Mouse (Mus musculus): Measurements from ENCODE around the gene Slc6a6.

- TF ChIP-seq POLR2A (IDR thresholded peaks at IDR 0.05; ENCODE audit: insufficient read length, low read depth) = no peak
- TF ChIP-seq POLR2AphosphoS2 (IDR thresholded peaks at IDR 0.05; ENCODE audit: insufficient read length, low read depth) = no peak
- TF ChIP-seq TCF12 (IDR thresholded peaks at IDR 0.05; ENCODE audit: insufficient read depth, poor library complexity, severe bottlenecking) = no peak
- TF ChIP-seq MAX (IDR thresholded peaks at IDR 0.05; ENCODE audit: low read depth) = no peak
- TF ChIP-seq E2F4 (IDR thresholded peaks at IDR 0.05; ENCODE audit: insufficient read depth) = no peak
- no peak for TF ChIP-seq REST (IDR thresholded peaks at IDR 0.05; ENCODE audit: insufficient read depth, insufficient read length)
- TF ChIP-seq MYOG (IDR thresholded peaks at IDR 0.05; ENCODE audit: control insufficient read depth in 1 of 3, insufficient read depth in 1 of 3, insufficient read length in 2 of 3, low read depth in 2 of 3) = no peak
Measured at GRCm38 (mm10) chr6:91704446-91704845, 20.6 kb downstream of the Slc6a6 start.

Data from myocyte (in vitro differentiated cells).